Mouse (Mus musculus) erythroblast, embryonic 14.5 days (primary cell): ENCODE measurements at regions not wholly inside any gene's neighbourhood (a gene's known extent, or its start where the extent isn't known, plus 50 kb on each side); places are given as distances from the start of the nearest gene placed in this dataset.

ENCODE experiments used
- GATA1 ChIP-seq: IDR thresholded peaks from 2 replicates; pipeline ENCODE4 v1.6.1; 2012; ENCODE audit warnings: low read length, inconsistent platforms, mixed read lengths
- TAL1 ChIP-seq: IDR thresholded peaks from 3 replicates; pipeline ENCODE4 v1.6.1; 2012; ENCODE audit warnings: low read length, inconsistent platforms, mixed read lengths

GRCm38 (mm10) chr11:20988871-20989270 is 102.2 kb upstream of the Peli1 start:
- no peak for TF ChIP-seq GATA1
- TF ChIP-seq TAL1: no peak
